Mouse (Mus musculus): Measurements from ENCODE around the gene Rnaseh2b.
A peak's percentile ranks its signal among the peaks of the same experiment; 100 is the strongest.

The Rnaseh2b gene

GRCm38 (mm10) chr14:62322581-62323344, 30.4 kb downstream of the Rnaseh2b start:
- no peak for DNase-seq (ENCODE audit: low spot score in 2 of 2)

GRCm38 (mm10) chr14:62323457-62323856, 31.1 kb downstream of the Rnaseh2b start:
- no peak for DNase-seq (ENCODE audit: low spot score in 2 of 2)

- DNase-seq (ENCODE audit: low spot score in 2 of 2), result no peak
Observed at GRCm38 (mm10) chr14:62324943-62325342, 32.6 kb downstream of the Rnaseh2b start.

DNA sequence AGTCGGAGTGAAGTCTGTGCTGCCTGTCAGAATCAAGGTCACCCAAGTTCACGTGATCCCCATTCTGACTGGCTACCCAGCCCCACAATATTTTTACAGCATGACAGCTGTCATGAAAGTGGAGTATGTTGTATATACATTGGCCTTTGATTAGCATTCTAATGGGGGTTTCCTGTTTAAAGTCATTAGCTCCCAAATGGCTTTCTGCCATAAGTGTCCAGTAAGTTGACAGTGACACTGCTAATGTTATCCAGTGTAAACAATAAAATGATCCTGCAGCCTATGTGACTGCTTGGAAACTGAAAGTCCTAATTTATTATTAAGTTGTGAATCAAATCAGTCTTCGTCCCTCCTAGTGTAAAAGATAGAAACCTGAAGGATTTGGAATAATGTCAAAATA, 33.6 kb downstream of the Rnaseh2b start:
- no peak for DNase-seq (ENCODE audit: low spot score in 2 of 2)

GRCm38 (mm10) chr14:62327171-62327570, 34.8 kb downstream of the Rnaseh2b start:
- DNase-seq (ENCODE audit: low spot score in 2 of 2), result no peak

DNA sequence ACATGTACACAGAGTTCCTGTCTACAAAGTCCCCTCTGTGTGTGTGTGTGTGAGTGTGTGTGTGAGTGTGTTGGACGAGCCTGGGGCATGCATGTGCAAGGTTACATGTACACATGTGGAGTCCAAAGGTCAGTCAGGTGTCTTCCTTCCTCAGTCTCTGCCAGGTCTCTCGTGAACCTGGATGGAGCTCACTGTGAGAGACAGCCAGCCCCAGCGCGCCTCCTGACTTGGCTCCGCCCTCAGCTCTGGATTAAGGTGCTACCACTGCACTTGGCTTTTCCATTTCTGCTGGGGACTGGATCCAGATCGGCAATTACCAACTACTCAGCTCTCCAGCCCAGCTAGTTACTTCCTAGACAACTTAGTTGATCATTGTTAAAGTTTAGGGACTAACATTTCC, 36.2 kb downstream of the Rnaseh2b start:
- DNase-seq (ENCODE audit: low spot score in 2 of 2), result no peak

GRCm38 (mm10) chr14:62329631-62330030, 37.2 kb downstream of the Rnaseh2b start:
- DNase-seq (ENCODE audit: low spot score in 2 of 2), result no peak

DNA sequence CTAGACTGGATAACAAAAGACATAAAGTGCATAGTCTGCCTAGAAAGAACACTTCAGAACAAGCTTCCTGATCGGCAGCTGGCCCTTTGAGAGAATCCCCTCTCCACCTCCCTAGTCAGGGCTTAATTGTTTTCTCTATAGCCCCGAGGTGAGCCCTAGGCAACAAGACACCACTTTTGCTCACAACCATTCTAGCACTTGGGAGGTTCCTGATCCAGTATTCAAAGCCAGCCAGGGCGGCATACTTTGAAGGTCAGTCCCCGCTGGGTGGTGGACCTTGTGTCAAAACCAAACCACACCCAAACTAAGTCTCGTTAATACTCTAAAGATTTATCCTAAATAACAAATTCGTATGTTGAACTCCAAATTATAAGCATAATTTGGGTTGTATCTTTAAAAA, 39.1 kb downstream of the Rnaseh2b start:
- no peak for DNase-seq (ENCODE audit: low spot score in 2 of 2)

- peak; percentile 75 to 78 for DNase-seq (ENCODE audit: low spot score in 2 of 2)
Observed at GRCm38 (mm10) chr14:62331866-62332619, 39.7 kb downstream of the Rnaseh2b start.

GRCm38 (mm10) chr14:62333909-62334687, 41.7 kb downstream of the Rnaseh2b start:
- DNase-seq (ENCODE audit: low spot score in 2 of 2), result no peak

DNA sequence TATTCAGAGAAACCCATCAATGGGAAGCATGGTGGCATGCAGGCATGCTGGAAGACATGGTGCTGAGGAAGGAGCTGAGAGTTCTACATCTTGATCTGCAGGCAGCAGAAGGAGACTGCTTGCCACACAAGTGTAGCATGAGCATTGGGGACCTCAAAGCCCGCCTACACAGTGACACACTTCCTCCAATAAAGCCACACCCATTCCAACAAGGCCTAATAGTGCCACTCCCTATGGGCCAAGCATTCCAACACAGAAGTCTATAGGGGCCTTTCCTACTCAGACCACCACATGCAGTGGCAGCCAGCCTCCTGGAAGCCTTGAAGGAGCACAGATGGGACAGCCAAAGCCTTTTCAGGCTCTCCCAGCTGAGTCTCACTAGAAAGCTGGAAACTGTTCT, 46.8 kb downstream of the Rnaseh2b start:
- no peak for DNase-seq (ENCODE audit: low spot score in 2 of 2)

GRCm38 (mm10) chr14:62341887-62342642, 49.7 kb downstream of the Rnaseh2b start:
- DNase-seq (ENCODE audit: low spot score in 2 of 2), result no peak

DNA sequence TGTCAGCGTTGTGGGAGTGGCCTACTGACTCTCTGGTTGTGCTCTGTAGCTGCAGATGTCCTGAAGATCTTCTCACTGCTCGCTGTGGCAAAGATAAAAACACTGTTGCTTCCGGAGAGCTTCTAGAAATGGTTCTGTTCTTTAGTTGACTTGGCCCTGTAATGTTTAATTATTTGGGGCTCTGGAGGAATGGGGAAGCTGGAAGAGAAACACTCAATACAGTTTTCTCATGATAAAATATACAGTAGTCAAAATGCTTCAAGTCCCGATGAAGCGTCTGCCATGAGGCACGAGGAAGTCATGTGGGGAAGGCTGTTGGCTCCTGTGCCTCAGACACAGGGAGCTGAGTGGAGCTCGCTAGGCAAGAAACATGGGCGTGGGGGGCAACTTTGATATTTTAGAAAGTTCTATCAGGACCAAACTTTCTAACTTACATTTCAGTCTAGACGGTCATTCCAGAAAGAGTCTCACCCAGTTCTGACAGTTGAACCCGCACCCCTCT, 50.3 kb downstream of the Rnaseh2b start:
- no peak for DNase-seq (ENCODE audit: low spot score in 2 of 2)

DNA sequence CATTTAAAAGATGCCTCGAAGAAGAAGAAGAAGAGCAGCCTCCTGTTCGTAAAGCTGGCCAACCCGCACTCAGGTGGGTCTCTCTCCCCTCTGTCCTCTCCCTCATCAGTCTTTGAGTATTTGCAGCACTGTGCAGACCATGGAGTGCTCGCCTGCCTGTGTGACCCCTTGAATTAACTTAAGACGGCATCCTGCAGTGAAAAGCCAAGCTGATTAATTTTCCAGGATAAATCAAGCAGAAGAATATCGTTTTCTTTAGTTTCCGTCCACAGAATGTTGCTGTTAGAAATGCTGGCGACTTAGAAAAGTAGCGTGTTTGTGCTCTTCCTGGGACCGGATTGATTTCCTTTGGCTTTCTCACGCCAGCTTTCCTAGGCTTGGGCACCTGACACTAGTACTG, 54.2 kb downstream of the Rnaseh2b start:
- no peak for DNase-seq (ENCODE audit: low spot score in 2 of 2)

DNA sequence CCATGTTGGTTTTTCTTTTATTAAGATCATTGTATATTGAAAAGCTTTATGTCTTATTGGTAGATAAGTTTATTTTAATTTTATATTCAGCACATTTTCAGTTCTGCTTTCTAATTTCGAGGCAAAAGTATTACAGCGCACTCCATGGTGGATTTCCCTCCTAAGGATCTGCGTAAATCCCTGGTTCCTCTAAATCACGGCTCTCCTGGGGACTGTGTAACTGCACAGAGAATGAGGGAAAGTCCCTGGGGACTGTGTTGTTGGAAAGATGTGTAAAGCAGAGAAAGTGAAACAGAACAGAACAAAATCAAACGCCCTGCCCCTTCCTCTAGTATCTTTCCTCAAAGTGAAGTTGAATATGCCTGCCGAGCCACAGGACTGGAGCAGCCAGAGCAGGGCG, 54.7 kb downstream of the Rnaseh2b start:
- DNase-seq (ENCODE audit: low spot score in 2 of 2), result no peak

GRCm38 (mm10) chr14:62349786-62350185, 57.4 kb downstream of the Rnaseh2b start:
- no peak for DNase-seq (ENCODE audit: low spot score in 2 of 2)

DNA sequence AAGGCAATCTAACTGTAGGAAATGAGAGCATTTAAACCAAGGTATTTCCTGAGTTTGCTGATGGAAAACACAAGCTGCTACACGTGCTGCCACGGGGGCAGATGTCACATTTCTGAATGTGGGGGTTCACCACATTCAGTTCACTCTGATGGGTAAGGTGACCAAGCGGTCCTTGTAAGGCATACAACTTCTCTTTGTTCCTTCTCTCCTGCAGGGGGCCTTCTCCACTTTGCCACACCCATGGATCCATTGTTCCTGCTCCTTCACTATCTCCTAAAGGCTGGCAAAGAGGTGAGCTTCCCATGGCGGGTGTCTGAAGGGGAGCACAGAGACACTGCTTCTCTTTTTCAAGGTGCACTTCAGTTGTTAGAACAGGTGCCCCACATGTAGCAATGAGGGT, 57.8 kb downstream of the Rnaseh2b start:
- DNase-seq (ENCODE audit: low spot score in 2 of 2), result no peak

GRCm38 (mm10) chr14:62350890-62351289, 58.5 kb downstream of the Rnaseh2b start:
- no peak for DNase-seq (ENCODE audit: low spot score in 2 of 2)

DNA sequence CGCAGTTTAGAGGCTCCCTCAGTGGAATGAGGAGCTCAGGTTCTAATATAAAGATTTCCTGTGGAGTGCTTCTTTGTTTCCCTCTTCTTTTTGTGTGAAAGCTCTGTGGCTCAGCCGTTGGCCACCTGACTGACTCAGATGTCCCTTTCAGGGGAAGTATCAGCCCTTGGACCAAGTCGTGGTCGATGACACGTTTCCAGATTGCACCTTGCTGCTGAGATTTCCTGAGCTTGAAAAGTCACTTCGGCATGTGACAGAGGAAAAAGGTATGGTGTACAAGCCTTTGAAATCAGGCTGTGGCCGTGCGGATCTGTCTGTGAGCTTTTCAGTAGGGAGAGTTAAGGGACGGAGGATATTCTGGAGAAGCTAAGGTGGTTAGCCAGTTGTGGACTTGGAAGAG, 61.0 kb downstream of the Rnaseh2b start:
- DNase-seq (ENCODE audit: low spot score in 2 of 2), result no peak

DNA sequence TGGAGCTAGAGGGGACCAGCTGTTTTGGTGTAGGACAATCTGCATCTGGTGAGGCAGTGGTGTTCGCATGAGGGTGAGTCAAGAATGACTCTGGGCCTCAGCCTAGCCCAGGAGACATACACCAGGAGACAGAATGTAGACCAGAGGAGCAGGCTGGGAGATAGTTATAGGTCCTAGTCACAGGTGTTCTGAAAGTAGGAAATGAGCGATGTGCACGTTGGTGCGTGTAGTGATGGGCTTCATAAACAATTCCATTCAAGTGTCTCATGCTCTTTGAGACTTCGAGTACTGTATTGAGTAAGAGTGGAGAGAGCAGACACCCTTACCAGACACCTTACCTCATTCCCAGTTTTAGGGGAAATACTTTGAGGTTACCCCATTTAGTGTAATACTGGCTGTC, 61.4 kb downstream of the Rnaseh2b start:
- no peak for DNase-seq (ENCODE audit: low spot score in 2 of 2)

GRCm38 (mm10) chr14:62355201-62355600, 62.8 kb downstream of the Rnaseh2b start:
- no peak for DNase-seq (ENCODE audit: low spot score in 2 of 2)
